Mouse (Mus musculus): ENCODE data around the gene Klra5. TPM values are rescaled to one million over a fixed set of nuclear protein-coding genes. Genes with fewer than 3 reads are reported as not detected.
"Not testable (repeated sequence)": the region's sequence is repeated elsewhere in the genome, so short reads cannot be mapped to it uniquely, and the experiment has no call there.

The Klra5 gene
- polyA plus RNA-seq (2015; fragmentation: Nextera tagmentation; extraction: Ambion mirVana) = not detected in 2 replicates

DNA sequence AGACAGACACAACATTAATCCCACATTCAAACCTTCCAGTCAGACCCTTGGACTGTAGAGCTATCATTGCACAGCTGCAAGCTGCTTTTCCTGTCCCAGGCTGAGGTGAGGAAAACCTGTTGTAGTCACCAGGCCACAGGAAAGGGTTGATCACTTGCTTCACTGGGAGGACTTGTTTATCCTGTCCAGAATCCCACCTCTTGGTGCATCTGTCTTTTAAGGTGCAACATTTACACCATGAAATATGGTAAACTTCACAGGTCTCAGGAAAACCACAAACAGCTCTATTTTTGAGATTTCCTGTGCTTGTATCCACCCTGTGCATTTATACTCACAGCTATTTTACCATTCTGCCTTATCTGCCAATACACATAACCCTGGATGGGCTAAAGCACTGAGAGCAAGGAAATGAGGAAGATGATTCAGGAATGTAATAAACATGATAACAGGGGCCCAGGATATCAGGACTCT is at the start of gene Klra5:
Gene Klra5 (minus strand): TSS at position 175 of the 471 bp plus-strand sequence.
- ATAC-seq (replicated peaks); H3K27ac ChIP-seq (replicated peaks): not testable (repeated sequence)

DNA sequence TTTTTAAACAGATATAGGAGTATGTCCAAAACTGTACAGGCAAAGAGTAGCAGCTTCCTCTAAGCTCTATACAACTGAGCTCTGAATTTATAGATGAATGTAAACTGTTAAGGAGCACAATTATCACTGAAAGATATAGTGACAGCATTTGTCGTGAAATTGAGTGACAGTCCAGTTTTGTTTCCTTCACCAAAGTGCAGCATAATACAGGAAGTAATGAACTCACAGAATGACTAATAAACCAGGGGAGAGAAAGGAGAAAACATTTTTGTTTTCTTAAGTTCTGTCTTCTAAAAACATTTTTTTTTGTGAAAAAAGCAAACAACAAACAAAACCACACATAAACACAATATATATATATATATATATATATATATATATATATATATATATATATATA is 454 bp downstream of the Klra5 start:
- no peak overlapping the region for H3K4me3 ChIP-seq
- no peaks in the 10 kb centered on the region for H3K27me3 ChIP-seq
- H3K9ac ChIP-seq (replicated peaks) = no peak overlapping the region
- H3K36me3 ChIP-seq = no peaks in the 10 kb centered on the region
- H3K4me2 ChIP-seq (replicated peaks) = no peak overlapping the region
- H3K27ac ChIP-seq (replicated peaks) = no peak overlapping the region
- peaks cover 15% of the 10 kb centered on the region; the same call in 1 of the 2 replicates for H3K9me3 ChIP-seq
- no peak for ATAC-seq (replicated peaks)
- no peaks in the 10 kb centered on the region for H3K4me1 ChIP-seq
- 86% methylated on average over 1 of the region's 1 CpGs for WGBS

More for the DNA sequence above, at the start of gene Klra5:
- not testable (repeated sequence) for H3K36me3 ChIP-seq; H3K4me3 ChIP-seq; H3K27me3 ChIP-seq; H3K4me1 ChIP-seq; H3K9ac ChIP-seq (replicated peaks); H3K4me2 ChIP-seq (replicated peaks)
- peaks cover 15% of the 10 kb centered on the region; the same call in 1 of the 2 replicates for H3K9me3 ChIP-seq

DNA sequence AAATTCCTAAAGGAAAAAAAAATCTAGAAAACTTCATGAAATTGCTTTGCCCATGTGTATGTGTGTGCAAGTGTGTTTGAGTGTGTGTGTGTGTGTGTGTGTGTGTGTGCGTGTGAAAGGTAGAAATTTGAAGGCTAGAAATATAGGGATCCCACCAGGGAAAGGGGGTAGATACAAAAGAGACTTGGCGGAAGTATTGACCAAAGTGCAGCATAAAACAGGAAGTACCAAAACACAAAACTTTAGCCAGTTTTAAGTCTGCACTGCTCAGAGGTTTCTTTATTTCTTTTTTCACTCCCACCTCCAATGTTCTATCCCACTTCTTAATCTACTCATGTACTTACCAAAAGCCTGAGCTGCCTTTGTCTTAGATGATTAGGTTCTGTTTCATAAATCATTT is 34.9 kb downstream of the Klra5 start:
- no peaks in the 10 kb centered on the region for H3K4me1 ChIP-seq

DNA sequence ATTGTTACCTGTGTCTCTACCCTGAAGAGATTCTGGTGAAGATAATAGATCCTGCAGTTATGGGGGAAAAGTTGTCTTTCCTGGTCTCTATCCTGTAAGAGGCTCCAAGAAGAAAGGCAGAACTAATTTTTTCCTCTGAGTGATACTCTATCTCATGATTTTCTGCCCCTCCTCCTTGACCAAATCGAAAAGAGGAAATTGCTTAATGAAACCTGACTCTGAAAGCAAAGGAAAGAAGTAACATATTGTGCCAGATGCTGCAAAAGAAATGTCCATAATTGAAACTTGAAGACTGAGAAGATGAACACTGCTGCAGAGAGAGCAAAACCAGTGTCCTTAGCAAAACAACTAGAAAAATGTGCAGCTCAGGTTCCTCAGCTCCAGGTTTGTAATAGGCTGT is 40.9 kb downstream of the Klra5 start, which contains the start of gene Klra17:
Gene Klra17 (minus strand): TSS at position 124 of the 400 bp plus-strand sequence.
- Histone ChIP-seq H3K4me2 (replicated peaks) (no peak within 1 kb of the TSS), H3K36me3 (no peaks in the 10 kb centered on the region), H3K4me1 (no peaks in the 10 kb centered on the region), H3K4me3 (no peak within 1 kb of the TSS), H3K27me3 (no peaks in the 10 kb centered on the region), H3K9me3 (peaks cover 12% of the 10 kb centered on the region; the same call in 1 of the 2 replicates), H3K9ac (replicated peaks) (no peak within 1 kb of the TSS), H3K27ac (replicated peaks) (no peak within 1 kb of the TSS)
- WGBS = 57% methylated on average over 1 of the region's 1 CpGs
- no peak for ATAC-seq (replicated peaks)

More for the DNA sequence above, 34.9 kb downstream of the Klra5 start:
- Histone ChIP-seq H3K27me3 (no peaks in the 10 kb centered on the region), H3K4me2 (replicated peaks) (no peak overlapping the region), H3K9me3 (peaks cover 11% of the 10 kb centered on the region; the same call in 1 of the 2 replicates), H3K27ac (replicated peaks) (no peak overlapping the region), H3K9ac (replicated peaks) (no peak overlapping the region), H3K4me3 (no peak overlapping the region), H3K36me3 (no peaks in the 10 kb centered on the region)
- ATAC-seq (replicated peaks) = no peak
- 75% methylated on average over 2 of the region's 2 CpGs for WGBS

DNA sequence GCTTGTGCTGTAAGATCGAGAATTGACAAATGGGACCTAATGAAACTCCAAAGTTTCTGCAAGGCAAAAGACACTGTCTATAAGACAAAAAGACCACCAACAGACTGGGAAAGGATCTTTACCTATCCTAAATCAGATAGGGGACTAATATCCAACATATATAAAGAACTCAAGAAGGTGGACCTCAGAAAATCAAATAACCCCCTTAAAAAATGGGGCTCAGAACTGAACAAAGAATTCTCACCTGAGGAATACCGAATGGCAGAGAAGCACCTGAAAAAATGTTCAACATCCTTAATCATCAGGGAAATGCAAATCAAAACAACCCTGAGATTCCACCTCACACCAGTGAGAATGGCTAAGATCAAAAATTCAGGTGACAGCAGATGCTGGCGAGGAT is 55.1 kb downstream of the Klra5 start, which contains the start of gene Gm17631:
Gene Gm17631 (plus strand): TSS at position 301 of the 400 bp plus-strand sequence.
- H3K9ac ChIP-seq (replicated peaks); H3K27me3 ChIP-seq; H3K9me3 ChIP-seq; ATAC-seq (replicated peaks); H3K27ac ChIP-seq (replicated peaks); H3K4me3 ChIP-seq; H3K36me3 ChIP-seq; H3K4me2 ChIP-seq (replicated peaks); H3K4me1 ChIP-seq: not testable (repeated sequence)
- WGBS = no CpG with 5 or more reads among the region's 3 CpGs

Other genes with a start within 250 kb of the Klra5 start
- gene Klrc1, start 238.7 kb downstream of the Klra5 start, polyA plus RNA-seq (2015; fragmentation: Nextera tagmentation; extraction: Ambion mirVana) = not detected in 2 replicates
- gene Klri1, start 200.5 kb downstream of the Klra5 start, polyA plus RNA-seq (2015; fragmentation: Nextera tagmentation; extraction: Ambion mirVana) = not detected in 2 replicates
- not detected in 2 replicates for gene Klri2, start 177.2 kb downstream of the Klra5 start, polyA plus RNA-seq (2015; fragmentation: Nextera tagmentation; extraction: Ambion mirVana)
- gene Gm156, start 133.4 kb downstream of the Klra5 start, polyA plus RNA-seq (2015; fragmentation: Nextera tagmentation; extraction: Ambion mirVana) = not detected in 2 replicates
- not detected in 2 replicates for gene Gm17631, start 55.0 kb downstream of the Klra5 start, polyA plus RNA-seq (2015; fragmentation: Nextera tagmentation; extraction: Ambion mirVana)
- gene Klra17, start 41.0 kb downstream of the Klra5 start, polyA plus RNA-seq (2015; fragmentation: Nextera tagmentation; extraction: Ambion mirVana) = not detected in 2 replicates
- gene Klra6, start 109.3 kb upstream of the Klra5 start, polyA plus RNA-seq (2015; fragmentation: Nextera tagmentation; extraction: Ambion mirVana) = not detected in 2 replicates
- gene Klra4, start 149.6 kb upstream of the Klra5 start, polyA plus RNA-seq (2015; fragmentation: Nextera tagmentation; extraction: Ambion mirVana) = not detected in 2 replicates
- gene Klra8, start 212.2 kb upstream of the Klra5 start, polyA plus RNA-seq (2015; fragmentation: Nextera tagmentation; extraction: Ambion mirVana) = not detected in 2 replicates